Mouse (Mus musculus) B cell, adult 62 days (primary cell): ENCODE results near the gene Stk25. TPM values are rescaled to one million over a fixed set of nuclear protein-coding genes. Genes with fewer than 3 reads are reported as not detected.

ENCODE experiments used
- total RNA-seq: library from RNA; stranded (reverse); gene quantifications from 4 replicates; pipeline ENCODE4 v1.2.4, GENCODE M21; 2023

The Stk25 gene
- total RNA-seq = 86.6 to 104 TPM (median 93.5 TPM) in 4 replicates

GRCm38 (mm10) chr1:93658559-93658958 lies at the start of gene Stk25:
Gene Stk25 (minus strand): TSS chr1:93658659.

GRCm38 (mm10) chr1:93685401-93686244 lies 27.2 kb upstream of the Stk25 start, which contains the start of gene Bok:
Gene Bok (plus strand): TSS chr1:93685660.

Other genes with a start within 250 kb of the Stk25 start
- gene Hdlbp, start 179.8 kb downstream of the Stk25 start, total RNA-seq = 119 to 141 TPM (median 126 TPM) in 4 replicates
- 4.2 to 6.3 TPM (median 4.8 TPM) in 4 replicates for gene Farp2, start 146.6 kb downstream of the Stk25 start, total RNA-seq
- gene Bok, start 27.0 kb upstream of the Stk25 start, total RNA-seq = not detected in 4 replicates
- 81.1 to 98.0 TPM (median 95.4 TPM) in 4 replicates for gene Atg4b, start 92.8 kb upstream of the Stk25 start, total RNA-seq
- gene Thap4, start 96.2 kb upstream of the Stk25 start, total RNA-seq = 19.4 to 22.2 TPM (median 20.6 TPM) in 4 replicates
- 55.5 to 59.9 TPM (median 56.4 TPM) in 4 replicates for gene Dtymk, start 143.3 kb upstream of the Stk25 start, total RNA-seq
- gene Ing5, start 145.3 kb upstream of the Stk25 start, total RNA-seq = 35.2 to 44.9 TPM (median 43.0 TPM) in 4 replicates
- gene D2hgdh, start 166.2 kb upstream of the Stk25 start, total RNA-seq = 31.7 to 44.2 TPM (median 39.9 TPM) in 4 replicates
- gene Gal3st2, start 202.6 kb upstream of the Stk25 start, total RNA-seq = 0.21 to 0.98 TPM (median 0.89 TPM) in 3 of 4 replicates, not detected in the other